Mouse (Mus musculus) neutrophil, adult 5-6 weeks (primary cell): ENCODE measurements around the gene Lmo2. TPM values are rescaled to one million over a fixed set of nuclear protein-coding genes. Genes with fewer than 3 reads are reported as not detected.

Experiments
- ATAC-seq: fragments of 151-379, 151-347 bp; 2 replicates; pipeline ENCODE4 v1.8.0; 2017; ENCODE audit warnings: mild to moderate bottlenecking, moderate TSS enrichment; ENCODE audit not compliant: insufficient number of reproducible peaks, poor library complexity, low FRiP score, severe bottlenecking; ENCODE audit errors: extremely low read depth
- total RNA-seq: library from RNA; stranded (forward); fragments of 200-1000 nt; gene quantifications from 2 replicates; pipeline ENCODE4 v1.2.3, GENCODE M21; 2017

Lmo2 gene
- total RNA-seq: 134 and 151 TPM in 2 replicates

DNA sequence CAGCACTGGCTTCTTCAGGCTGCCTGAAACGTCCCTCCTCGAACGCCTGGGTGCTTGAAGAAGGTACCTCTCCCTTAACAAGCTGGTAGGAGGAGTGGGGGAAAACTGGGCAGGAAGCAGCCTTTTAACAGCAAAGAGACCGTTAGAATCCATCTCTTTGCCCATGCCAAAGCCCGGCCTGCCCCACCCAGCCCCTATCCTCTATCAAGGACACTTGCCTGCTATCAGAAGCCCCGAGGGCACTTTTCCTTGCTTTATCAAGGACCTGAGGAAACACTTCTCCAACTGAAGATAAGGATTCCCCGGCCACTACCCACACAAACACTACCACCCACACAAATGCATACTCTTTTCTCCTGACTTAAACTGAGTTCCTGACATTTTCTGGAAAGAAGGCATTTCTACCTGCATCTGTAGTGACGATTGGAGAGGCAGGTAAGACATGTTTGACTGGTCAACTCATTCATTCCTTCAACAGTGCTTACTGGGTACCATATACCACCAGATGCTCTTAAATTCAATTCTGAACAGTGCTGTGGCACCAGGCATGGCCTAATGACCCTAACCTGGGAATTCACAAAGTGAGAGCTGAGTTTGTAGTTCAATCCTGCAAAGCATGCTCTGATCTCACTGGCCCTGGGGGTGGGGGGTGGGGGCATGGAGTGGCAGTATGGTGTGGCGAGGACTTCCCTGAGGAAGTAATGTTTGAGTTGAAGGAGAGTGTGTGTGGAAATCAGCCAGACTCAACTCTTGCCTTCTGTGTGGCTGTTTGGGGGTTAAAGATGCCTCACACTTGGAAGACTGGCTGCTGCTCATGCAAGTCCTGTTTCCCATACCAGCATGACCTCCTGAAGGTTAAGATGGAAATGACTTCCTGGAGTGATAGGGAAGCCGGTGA, at the start of gene Lmo2:
TSS of gene Lmo2 (plus strand) at position 338 of the 898 bp plus-strand sequence.
- ATAC-seq: no peak

- no peak for ATAC-seq
Measured at GRCm38 (mm10) chr2:103910601-103911000, 47.2 kb upstream of the Lmo2 start.

DNA sequence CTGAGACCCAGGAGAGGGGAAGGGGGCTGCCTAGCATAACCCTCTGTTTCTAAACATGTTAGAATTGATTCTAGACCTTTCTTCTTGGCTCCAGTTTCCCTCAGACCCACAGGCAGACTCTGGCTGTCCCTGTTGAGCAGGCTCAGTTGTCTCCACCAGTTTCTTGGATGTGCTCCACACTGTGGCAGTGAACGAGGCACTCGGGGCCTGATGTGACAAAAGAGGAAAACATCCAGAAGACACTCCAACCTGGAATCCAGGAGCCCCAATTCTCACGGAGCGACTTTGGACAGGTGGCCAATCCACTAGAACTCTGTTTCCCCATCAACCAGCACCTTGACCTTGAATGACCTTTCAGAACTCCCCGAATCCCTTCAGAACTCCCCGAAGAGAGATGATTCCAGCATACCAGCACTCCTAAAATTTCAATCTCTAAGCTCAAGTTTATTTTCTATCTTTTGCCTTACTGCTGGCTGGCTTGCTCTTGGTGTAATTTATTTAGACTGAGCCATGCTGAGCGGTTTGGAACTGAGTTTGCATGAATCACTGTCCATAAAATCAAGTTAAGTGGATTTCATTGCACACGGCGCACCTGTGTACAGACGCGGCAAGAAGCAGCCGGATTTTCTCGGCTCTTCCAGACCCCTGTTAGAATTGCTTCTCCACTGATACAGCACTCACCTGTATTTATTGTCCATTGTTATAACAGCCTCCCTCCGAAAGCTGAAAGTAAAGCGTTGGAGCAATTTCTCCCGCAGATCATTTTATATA, 45.1 kb upstream of the Lmo2 start:
- no peak for ATAC-seq

- no peak for ATAC-seq
Measured at GRCm38 (mm10) chr2:103913252-103913650, 44.5 kb upstream of the Lmo2 start.

DNA sequence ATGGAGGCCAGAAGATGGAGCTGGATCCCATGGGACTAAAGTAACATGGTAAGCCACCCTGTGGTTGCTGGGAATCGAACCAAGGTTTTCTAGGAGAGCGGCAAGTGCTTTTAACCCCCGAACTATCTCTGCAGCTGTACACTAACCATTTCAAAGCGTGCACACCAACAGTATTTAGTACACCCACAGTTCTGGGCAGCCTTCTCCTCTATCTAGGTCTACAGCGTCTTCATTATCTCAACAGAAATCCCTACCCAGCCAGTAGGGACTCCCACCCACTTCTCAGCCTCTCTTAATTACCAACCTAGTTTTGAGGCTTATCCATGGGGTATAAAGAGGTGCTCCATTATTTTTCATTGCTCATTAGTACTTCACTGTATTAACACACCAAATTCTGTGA, 41.7 kb upstream of the Lmo2 start:
- no peak for ATAC-seq

- peak; percentile 36; the same call in 1 of the 2 replicates for ATAC-seq
Measured at GRCm38 (mm10) chr2:103917375-103917774, 40.4 kb upstream of the Lmo2 start.

GRCm38 (mm10) chr2:103918375-103918774, 39.4 kb upstream of the Lmo2 start:
- no peak for ATAC-seq

DNA sequence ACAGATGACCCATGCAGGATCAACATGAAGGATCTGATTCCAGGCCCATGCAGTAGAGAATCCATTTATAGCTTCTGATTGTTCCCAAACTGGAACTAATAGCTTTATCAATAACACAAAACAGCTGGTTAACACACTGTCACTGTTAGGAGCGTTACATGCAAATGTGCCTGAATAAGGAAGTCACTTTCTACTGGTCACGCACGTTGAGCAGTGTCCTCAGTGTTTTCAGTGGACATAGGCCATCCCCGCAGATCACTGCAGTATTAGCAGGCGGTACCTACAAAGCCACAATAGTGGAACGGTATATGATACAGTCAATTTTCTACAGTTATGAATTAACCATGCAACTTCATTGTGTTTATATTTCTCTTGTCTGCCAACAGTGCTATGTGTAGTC, 38.3 kb upstream of the Lmo2 start:
- peak; percentile 64; the same call in 1 of the 2 replicates for ATAC-seq

- no peak for ATAC-seq
Measured at GRCm38 (mm10) chr2:103926586-103927113, 31.1 kb upstream of the Lmo2 start.

GRCm38 (mm10) chr2:103927610-103928145, 30.1 kb upstream of the Lmo2 start:
- no peak for ATAC-seq

GRCm38 (mm10) chr2:103930306-103931019, 27.3 kb upstream of the Lmo2 start:
- no peak for ATAC-seq

- ATAC-seq: no peak
Measured at GRCm38 (mm10) chr2:103931511-103931911, 26.3 kb upstream of the Lmo2 start.

GRCm38 (mm10) chr2:103932025-103932424, 25.8 kb upstream of the Lmo2 start:
- ATAC-seq: no peak

- ATAC-seq: no peak
Measured at GRCm38 (mm10) chr2:103932480-103932879, 25.3 kb upstream of the Lmo2 start.

DNA sequence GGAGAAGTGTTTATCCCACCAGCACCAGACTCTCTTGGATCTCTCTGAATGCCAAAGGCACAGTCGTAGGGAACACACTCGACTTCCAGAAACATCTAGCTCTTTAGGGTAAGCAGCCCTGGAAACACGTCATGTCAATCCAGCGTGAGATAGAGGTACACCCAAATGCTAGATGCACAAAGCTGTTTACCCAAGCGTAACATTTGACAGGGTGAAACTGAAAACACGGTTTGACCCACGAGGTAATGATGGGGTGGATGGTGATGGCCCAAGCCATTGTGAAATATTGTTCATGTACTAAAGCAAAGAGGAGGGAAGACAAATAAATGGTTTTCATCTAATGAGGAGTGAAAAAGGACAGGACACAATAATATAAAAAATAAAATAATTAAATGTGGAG, 23.5 kb upstream of the Lmo2 start:
- peak; percentile 76 for ATAC-seq

DNA sequence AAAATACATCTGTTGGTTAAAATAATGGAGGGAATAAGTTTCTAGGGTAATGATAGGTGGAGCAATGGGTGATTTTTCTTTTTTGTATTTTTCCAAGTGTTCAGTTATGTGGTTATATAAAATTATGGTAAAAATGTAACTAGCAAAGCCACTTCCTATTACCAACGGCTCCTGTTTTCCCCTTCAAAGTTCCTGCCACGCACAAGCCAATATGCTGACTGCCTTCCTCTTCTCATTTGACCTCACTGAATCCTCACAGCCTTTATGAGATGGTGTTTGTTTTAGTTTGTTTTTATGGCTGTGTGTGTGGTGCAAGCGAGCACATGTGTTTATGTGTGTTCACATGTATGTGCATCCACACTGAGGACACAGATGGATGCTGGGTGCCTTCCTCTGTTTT, 23.1 kb upstream of the Lmo2 start:
- no peak for ATAC-seq

DNA sequence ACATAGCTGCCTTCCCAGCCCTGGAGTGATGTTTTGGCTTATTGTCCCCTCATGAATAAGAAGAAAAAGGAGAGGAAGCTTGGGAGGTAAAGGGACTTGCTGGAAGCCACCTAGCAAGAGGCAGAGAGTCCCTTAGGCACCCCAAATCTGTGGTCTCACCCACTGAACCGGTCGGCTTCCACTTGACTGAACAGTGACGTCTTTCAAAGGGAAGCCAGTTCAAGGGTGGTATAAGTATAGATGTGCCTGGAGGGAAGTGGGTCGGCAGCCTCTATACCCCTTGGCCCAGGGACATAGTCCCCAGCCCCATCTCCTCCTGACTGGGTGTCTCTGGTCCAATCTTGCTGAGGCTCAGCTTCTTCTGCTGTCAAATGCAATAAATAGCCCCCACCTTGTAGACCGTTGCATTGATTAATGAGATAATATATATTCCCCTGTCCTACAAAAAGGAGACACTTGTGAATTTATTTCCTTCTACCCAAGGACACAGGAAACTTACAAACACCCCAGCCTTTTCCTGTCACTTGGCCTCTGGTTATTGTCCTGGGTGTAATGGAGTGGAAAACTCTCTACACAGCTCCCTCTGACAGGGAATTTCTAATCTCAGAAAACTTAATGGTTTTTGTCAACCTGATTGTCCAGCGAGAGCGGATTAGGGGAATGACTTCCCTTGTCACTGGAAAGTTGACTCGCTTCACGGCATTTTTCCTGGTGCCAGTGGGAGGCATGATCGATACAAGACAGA, 21.9 kb upstream of the Lmo2 start:
- peak; percentile 57; the same call in 1 of the 2 replicates for ATAC-seq

- ATAC-seq: no peak
Measured at GRCm38 (mm10) chr2:103936666-103937065, 21.1 kb upstream of the Lmo2 start.
